Mouse (Mus musculus) embryonic facial prominence, embryonic 14.5 days (tissue): ENCODE data around the gene Kyat1. TPM values are rescaled to one million over a fixed set of nuclear protein-coding genes. Genes with fewer than 3 reads are reported as not detected.

ENCODE experiments used
- ATAC-seq: fragments of 200-750 bp; cut with Nextera tagmentation; 2 replicates; pipeline ENCODE4 v1.8.0; 2017; ENCODE audit warnings: low read depth, moderate number of reproducible peaks, moderate TSS enrichment
- DNase-seq: peaks from one replicate; pipeline ENCODE4 v3.0.0-alpha.2; 2015; ENCODE audit warnings: low spot score
- H3K27ac ChIP-seq: fragments of 300-500 bp; sonication (generic); replicated peaks from 2 replicates; pipeline ENCODE4 v1.5.1; 2014; ENCODE audit warnings: low read depth, mild to moderate bottlenecking, low read length, moderate library complexity
- H3K27me3 ChIP-seq: fragments of 300-500 bp; sonication (generic); replicated peaks from 2 replicates; pipeline ENCODE4 v1.6.1; 2014; ENCODE audit warnings: low read length; ENCODE audit not compliant: control insufficient read depth, insufficient read depth
- H3K36me3 ChIP-seq: fragments of 300-500 bp; sonication (generic); 2 replicates; pipeline ENCODE4 v1.6.1; 2014; ENCODE audit warnings: low read length, mixed read lengths; ENCODE audit not compliant: control insufficient read depth, insufficient read depth
- H3K4me1 ChIP-seq: fragments of 300-500 bp; sonication (generic); 2 replicates; pipeline ENCODE4 v1.6.1; 2014; ENCODE audit warnings: antibody characterized with exemption, low read length; ENCODE audit not compliant: control insufficient read depth, insufficient read depth
- H3K4me2 ChIP-seq: fragments of 300-500 bp; sonication (generic); 2 replicates; pipeline ENCODE4 v1.6.1; 2014; ENCODE audit warnings: low read depth, mild to moderate bottlenecking, low read length, moderate library complexity, mixed read lengths
- H3K4me3 ChIP-seq: fragments of 300-500 bp; sonication (generic); 2 replicates; pipeline ENCODE4 v1.5.1; 2014; ENCODE audit warnings: low read depth, mild to moderate bottlenecking, low read length
- H3K9ac ChIP-seq: fragments of 300-500 bp; sonication (generic); 2 replicates; pipeline ENCODE4 v1.6.1; 2014; ENCODE audit warnings: low read depth, mild to moderate bottlenecking, low read length, moderate library complexity, mixed read lengths
- H3K9me3 ChIP-seq: fragments of 300-500 bp; sonication (generic); 2 replicates; pipeline ENCODE4 v1.6.1; 2016; ENCODE audit warnings: low read length; ENCODE audit not compliant: control insufficient read depth
- WGBS: fragments of 180-500 bp; shearing (Covaris S2); extraction: QIAGEN DNeasy Blood & Tissue Kit; methylation state at CpG from one replicate; pipeline ENCODE4 v1.1.7; 2014; 5-methylcytosine and 5-hydroxymethylcytosine counted together
- polyA plus RNA-seq: library from polyadenylated mRNA; unstranded; fragments of >200 nt; fragmentation: Nextera tagmentation; extraction: Ambion mirVana; gene quantifications from 2 replicates; pipeline ENCODE4 v1.2.1, GENCODE M21; 2014

Kyat1 gene
- polyA plus RNA-seq, 1 experiment from 2014 or later = 8.2 TPM

DNA sequence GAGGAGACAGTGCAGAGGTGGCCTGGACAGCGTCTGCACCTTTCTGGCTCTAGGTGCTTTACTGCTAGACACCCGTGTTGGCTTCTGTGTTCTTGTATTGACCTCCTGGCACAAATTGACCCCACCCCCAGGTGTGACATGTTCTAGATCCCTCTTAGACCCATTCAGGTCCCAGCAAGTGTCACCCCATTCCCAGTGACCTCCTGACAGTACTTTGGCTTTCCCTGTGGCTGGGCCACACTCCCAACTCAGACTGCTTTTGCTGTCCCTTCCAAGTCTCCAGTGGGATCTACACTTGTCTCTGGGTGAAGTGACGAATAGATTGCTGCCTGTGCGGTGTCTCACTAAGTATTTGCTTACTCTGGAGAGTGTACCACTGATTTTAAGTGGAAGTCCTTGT, 1.8 kb upstream of the Kyat1 start:
- no peak overlapping the region for H3K9ac ChIP-seq
- 71% methylated on average over 4 of the region's 4 CpGs for WGBS
- H3K4me3 ChIP-seq = no peak overlapping the region
- H3K9me3 ChIP-seq = no peaks in the 10 kb centered on the region
- no peak overlapping the region for H3K27ac ChIP-seq
- ATAC-seq (no peak), DNase-seq (no peak)
- no peak overlapping the region for H3K4me2 ChIP-seq
- H3K27me3 ChIP-seq = no peaks in the 10 kb centered on the region
- no peaks in the 10 kb centered on the region for H3K36me3 ChIP-seq
- peaks cover 6% of the 10 kb centered on the region for H3K4me1 ChIP-seq

DNA sequence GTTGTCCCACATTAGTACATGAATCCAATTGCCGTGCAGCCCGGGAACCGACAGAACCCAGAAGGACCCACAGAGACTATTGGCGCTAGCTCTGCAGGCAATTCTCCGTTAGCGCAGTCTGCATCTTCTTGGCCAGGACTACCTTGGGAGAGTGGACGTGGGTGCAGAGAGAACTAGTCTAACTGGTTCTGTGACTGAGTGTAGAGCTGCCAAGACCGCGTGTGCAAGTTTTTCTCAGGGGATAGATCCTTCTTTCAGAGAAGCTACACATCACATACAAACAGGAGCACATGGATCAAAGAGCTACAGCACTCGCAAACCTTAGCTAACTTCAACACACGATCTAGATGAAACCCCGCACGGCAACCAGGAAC, 405 bp downstream of the Kyat1 start:
- Histone ChIP-seq H3K27me3 (no peaks in the 10 kb centered on the region), H3K4me2 (peak overlapping the region; percentile 79), H3K4me1 (peaks cover 6% of the 10 kb centered on the region), H3K9ac (peak overlapping the region; percentile 69), H3K4me3 (peak overlapping the region; percentile 60), H3K27ac (peak overlapping the region; percentile 63), H3K9me3 (no peaks in the 10 kb centered on the region), H3K36me3 (no peaks in the 10 kb centered on the region)
- DNase-seq = peak; percentile 73
- peak; percentile 81 for ATAC-seq
- WGBS = 2% methylated on average over 13 of the region's 13 CpGs

DNA sequence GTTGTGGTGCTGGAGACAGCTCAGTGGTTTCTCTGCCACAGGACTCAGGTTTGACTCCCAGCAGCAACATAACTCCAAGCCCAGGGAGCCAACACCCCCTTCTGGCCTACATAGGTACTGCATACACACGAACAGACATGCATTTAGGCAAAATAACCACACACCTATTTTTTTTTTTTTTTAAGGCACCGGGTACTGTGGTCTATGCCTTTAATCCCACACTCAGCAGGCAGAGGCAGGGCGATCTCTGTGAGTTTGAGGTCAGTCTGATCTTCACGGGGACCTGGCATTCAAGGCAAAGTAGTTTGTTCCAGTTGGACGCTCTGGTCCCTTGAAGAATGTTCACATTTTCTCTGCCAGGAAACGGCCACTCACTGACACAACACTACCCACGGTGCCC, 2.2 kb downstream of the Kyat1 start:
- WGBS = 77% methylated on average over 7 of the region's 7 CpGs
- Histone ChIP-seq H3K9me3 (no peaks in the 10 kb centered on the region), H3K4me1 (peaks cover 6% of the 10 kb centered on the region), H3K27ac (no peak overlapping the region), H3K4me3 (no peak overlapping the region), H3K9ac (no peak overlapping the region), H3K36me3 (no peaks in the 10 kb centered on the region), H3K27me3 (no peaks in the 10 kb centered on the region), H3K4me2 (no peak overlapping the region)
- DNase-seq (no peak), ATAC-seq (no peak)

DNA sequence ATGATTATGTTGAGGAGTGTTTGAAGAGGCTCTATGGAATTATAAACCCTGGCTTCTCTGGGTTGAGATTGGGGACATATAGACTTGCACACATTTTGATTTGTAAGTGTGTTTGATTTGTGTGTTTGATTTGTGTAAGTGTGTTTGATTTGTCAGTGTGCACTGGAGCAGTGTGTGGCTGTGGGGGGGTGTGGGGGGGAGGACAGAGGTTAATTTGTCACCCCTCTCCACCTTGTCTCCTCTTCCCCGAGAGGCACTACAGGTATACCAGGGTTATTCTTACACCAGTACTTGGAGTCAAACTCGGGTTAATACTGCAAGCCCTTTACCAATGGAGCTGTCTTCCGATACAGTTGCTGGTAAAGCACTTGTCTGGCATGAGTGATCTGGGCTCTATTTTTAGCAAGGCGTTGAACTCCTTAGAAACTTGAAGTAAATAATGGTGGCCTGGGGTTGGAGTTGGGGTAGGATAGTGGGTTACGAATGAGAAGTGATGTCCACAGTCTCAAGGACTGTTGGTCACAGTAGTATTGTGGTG, 5.2 kb downstream of the Kyat1 start:
- 80% methylated on average over 5 of the region's 5 CpGs for WGBS

DNA sequence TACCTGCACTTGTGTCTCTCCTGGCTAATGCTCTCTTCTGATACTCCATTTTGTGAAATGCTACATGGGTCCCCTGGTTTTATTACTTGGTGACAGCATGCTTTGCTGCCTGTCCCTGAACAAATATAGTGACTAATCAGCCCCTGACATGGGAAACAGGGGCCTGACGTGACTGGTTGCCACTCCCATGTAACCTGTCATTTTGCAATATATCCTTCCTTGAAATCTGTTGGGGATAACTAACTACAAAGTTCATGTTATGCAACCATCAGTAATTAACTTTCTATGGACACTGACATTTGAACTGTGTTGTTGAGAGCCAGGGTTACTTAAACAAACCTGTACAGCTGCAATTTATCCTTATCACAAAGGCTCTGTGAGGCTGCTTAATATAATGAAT, 5.7 kb downstream of the Kyat1 start:
- Histone ChIP-seq H3K27me3 (no peaks in the 10 kb centered on the region), H3K4me1 (peaks cover 6% of the 10 kb centered on the region), H3K4me2 (no peak overlapping the region), H3K4me3 (no peak overlapping the region), H3K27ac (no peak overlapping the region), H3K9me3 (no peaks in the 10 kb centered on the region), H3K36me3 (no peaks in the 10 kb centered on the region), H3K9ac (no peak overlapping the region)
- DNase-seq = no peak
- 67% methylated on average over 1 of the region's 1 CpGs for WGBS
- ATAC-seq = no peak

More for the DNA sequence above, 5.2 kb downstream of the Kyat1 start:
- Histone ChIP-seq H3K9ac (no peak overlapping the region), H3K27me3 (no peaks in the 10 kb centered on the region), H3K27ac (no peak overlapping the region), H3K36me3 (no peaks in the 10 kb centered on the region), H3K4me1 (peaks cover 6% of the 10 kb centered on the region), H3K9me3 (no peaks in the 10 kb centered on the region), H3K4me3 (no peak overlapping the region), H3K4me2 (no peak overlapping the region)
- DNase-seq = no peak
- no peak for ATAC-seq

DNA sequence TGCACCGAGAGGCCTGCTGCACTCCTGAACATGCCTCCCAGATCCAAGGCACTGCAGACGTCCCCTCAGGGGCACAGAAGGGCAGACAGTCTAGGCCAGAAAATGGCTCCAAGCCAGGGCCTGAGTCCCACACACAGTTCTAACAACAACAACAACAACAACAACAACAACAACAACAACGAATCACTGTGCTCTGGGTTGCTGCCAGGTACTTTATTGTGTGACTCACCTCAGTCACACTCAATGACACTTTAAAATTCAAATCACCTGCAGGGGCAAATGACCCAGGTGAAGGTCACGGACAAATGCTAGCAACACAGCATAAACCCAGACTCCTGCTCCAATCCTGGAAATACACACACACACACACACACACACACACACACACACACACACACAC, 7.6 kb downstream of the Kyat1 start:
- WGBS = 68% methylated on average over 3 of the region's 4 CpGs
- ATAC-seq = no peak
- DNase-seq = no peak

DNA sequence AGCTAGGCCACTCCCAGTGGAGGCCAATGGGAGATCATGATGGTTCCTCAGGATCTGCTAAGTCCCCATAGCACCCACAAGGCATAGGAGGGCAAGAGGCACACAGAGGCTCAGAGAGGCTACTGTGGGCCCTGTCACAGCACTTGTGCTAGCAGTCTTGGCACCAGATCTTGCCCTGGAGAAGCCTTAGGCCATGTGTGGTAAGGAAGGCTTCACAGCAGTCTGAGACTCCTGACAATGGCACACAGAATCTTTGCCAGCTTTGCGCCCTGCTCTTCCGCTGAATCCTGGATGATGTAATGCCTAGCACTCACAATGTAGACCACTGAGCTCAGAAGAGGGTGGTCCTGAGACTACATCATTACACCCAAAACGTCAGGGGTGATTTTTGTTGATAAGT, 11.0 kb downstream of the Kyat1 start:
- Histone ChIP-seq H3K9ac (no peak overlapping the region), H3K4me3 (no peak overlapping the region), H3K4me2 (no peak overlapping the region), H3K27ac (no peak overlapping the region), H3K36me3 (no peaks in the 10 kb centered on the region), H3K27me3 (no peaks in the 10 kb centered on the region), H3K4me1 (no peaks in the 10 kb centered on the region), H3K9me3 (no peaks in the 10 kb centered on the region)
- no peak for ATAC-seq
- DNase-seq = no peak
- 82% methylated on average over 3 of the region's 3 CpGs for WGBS

More for the DNA sequence above, 7.6 kb downstream of the Kyat1 start:
- H3K4me3 ChIP-seq = no peak overlapping the region
- no peaks in the 10 kb centered on the region for H3K9me3 ChIP-seq
- H3K27me3 ChIP-seq = no peaks in the 10 kb centered on the region
- no peaks in the 10 kb centered on the region for H3K4me1 ChIP-seq
- H3K36me3 ChIP-seq = no peaks in the 10 kb centered on the region
- H3K4me2 ChIP-seq = no peak overlapping the region
- no peak overlapping the region for H3K27ac ChIP-seq
- no peak overlapping the region for H3K9ac ChIP-seq

DNA sequence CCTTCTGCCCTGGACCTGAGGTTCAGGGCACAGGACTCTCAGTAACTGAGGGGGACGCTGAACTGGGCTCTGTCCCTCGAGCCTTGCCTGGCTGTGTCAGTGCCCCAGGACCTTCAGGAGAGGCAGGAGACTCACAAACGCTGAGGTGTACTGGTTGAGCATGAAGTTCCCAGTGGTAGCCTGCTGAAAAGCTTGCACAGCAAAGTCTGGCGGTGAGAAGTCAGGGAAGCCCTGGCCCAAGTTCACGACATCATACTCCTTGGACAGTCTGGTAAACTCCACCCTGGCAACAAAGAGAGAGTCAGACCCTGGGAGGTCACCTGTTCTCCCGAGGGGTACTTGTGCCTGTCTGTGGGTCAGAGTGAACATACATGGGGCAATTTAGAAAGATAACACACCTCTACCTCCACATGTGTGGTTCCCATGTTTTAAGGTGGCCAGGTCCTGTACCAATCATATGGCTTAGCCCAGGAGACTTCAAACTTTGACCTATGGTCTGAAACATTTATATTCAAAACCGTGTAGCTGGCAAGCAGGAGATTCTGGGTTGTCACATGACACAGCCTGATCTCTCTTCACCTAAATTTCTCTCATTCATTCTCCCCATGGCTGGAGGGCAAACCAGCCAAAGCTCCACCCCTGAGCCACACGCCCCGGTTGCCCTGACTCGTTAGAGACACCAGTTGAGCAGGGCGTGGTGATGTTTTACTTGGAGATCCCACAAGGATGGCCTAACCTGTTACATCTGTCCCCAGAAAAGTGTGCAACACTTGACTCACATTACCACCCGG, 13.7 kb downstream of the Kyat1 start:
- Histone ChIP-seq H3K4me1 (no peaks in the 10 kb centered on the region), H3K27ac (no peak overlapping the region), H3K9me3 (no peaks in the 10 kb centered on the region), H3K4me2 (no peak overlapping the region), H3K9ac (no peak overlapping the region), H3K36me3 (no peaks in the 10 kb centered on the region), H3K4me3 (no peak overlapping the region), H3K27me3 (no peaks in the 10 kb centered on the region)
- ATAC-seq (no peak), DNase-seq (no peak)
- WGBS = 80% methylated on average over 12 of the region's 12 CpGs

DNA sequence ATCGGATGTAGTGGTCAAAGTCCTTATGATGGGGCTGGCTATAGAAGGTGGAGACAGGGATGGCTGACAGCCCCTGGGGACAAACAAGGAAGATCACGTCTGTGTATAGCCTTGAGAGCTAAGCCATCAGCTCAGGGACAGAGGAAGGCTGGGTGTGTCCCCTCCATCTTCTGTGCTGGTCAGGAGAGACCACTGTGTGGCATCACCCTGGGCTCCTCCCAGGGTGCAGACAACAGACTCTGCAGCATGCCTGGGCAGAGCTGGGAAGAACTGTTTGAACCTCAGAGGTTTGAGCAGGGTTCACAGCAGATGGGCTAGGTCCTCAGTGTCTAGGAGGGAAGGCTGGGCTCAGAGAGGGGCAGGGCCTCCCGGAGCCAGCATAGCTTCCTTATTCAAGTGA, 20.0 kb downstream of the Kyat1 start:
- H3K4me2 ChIP-seq = no peak overlapping the region
- H3K36me3 ChIP-seq = peaks cover 9% of the 10 kb centered on the region; the same call in 1 of the 2 replicates
- DNase-seq (no peak), ATAC-seq (no peak)
- H3K27ac ChIP-seq = no peak overlapping the region
- no peaks in the 10 kb centered on the region for H3K9me3 ChIP-seq
- no peak overlapping the region for H3K9ac ChIP-seq
- 84% methylated on average over 3 of the region's 3 CpGs for WGBS
- H3K4me1 ChIP-seq = no peaks in the 10 kb centered on the region
- no peaks in the 10 kb centered on the region for H3K27me3 ChIP-seq
- no peak overlapping the region for H3K4me3 ChIP-seq
